Mouse (Mus musculus): ENCODE measurements around the gene Iqgap1.
A peak's percentile ranks its signal among the peaks of the same experiment; 100 is the strongest.

The Iqgap1 gene

GRCm38 (mm10) chr7:80825843-80826403 is at the start of gene Iqgap1:
Iqgap1 (minus strand) TSS chr7:80825974.
- no peak for DNase-seq (ENCODE audit: low spot score)

- DNase-seq (ENCODE audit: low spot score) = no peak
Measured at GRCm38 (mm10) chr7:80873631-80874030, 47.9 kb upstream of the Iqgap1 start.

- DNase-seq (ENCODE audit: low spot score) = no peak
Measured at GRCm38 (mm10) chr7:80873038-80873437, 47.3 kb upstream of the Iqgap1 start.

GRCm38 (mm10) chr7:80868686-80869085 is 42.9 kb upstream of the Iqgap1 start:
- no peak for DNase-seq (ENCODE audit: low spot score)

- no peak for DNase-seq (ENCODE audit: low spot score)
Measured at GRCm38 (mm10) chr7:80866514-80867147, 40.9 kb upstream of the Iqgap1 start.

GRCm38 (mm10) chr7:80865521-80865920 is 39.7 kb upstream of the Iqgap1 start:
- no peak for DNase-seq (ENCODE audit: low spot score)

GRCm38 (mm10) chr7:80864831-80865230 is 39.1 kb upstream of the Iqgap1 start:
- no peak for DNase-seq (ENCODE audit: low spot score)

GRCm38 (mm10) chr7:80864151-80864550 is 38.4 kb upstream of the Iqgap1 start:
- DNase-seq (ENCODE audit: low spot score) = no peak

GRCm38 (mm10) chr7:80863520-80863919 is 37.7 kb upstream of the Iqgap1 start:
- DNase-seq (ENCODE audit: low spot score) = no peak

GRCm38 (mm10) chr7:80862475-80862874 is 36.7 kb upstream of the Iqgap1 start:
- no peak for DNase-seq (ENCODE audit: low spot score)

GRCm38 (mm10) chr7:80860729-80861274 is 35.0 kb upstream of the Iqgap1 start, which contains the start of gene Zscan2:
Zscan2 (plus strand) TSS chr7:80860920.
- peak; percentile 86 for DNase-seq (ENCODE audit: low spot score)

GRCm38 (mm10) chr7:80860227-80860626 is 34.5 kb upstream of the Iqgap1 start:
- no peak for DNase-seq (ENCODE audit: low spot score)

GRCm38 (mm10) chr7:80857181-80857580 is 31.4 kb upstream of the Iqgap1 start:
- DNase-seq (ENCODE audit: low spot score) = peak; percentile 54

- DNase-seq (ENCODE audit: low spot score) = no peak
Measured at GRCm38 (mm10) chr7:80855316-80855715, 29.5 kb upstream of the Iqgap1 start.

GRCm38 (mm10) chr7:80853218-80853617 is 27.4 kb upstream of the Iqgap1 start:
- DNase-seq (ENCODE audit: low spot score) = no peak

- no peak for DNase-seq (ENCODE audit: low spot score)
Measured at GRCm38 (mm10) chr7:80850520-80850919, 24.7 kb upstream of the Iqgap1 start.

GRCm38 (mm10) chr7:80849710-80850109 is 23.9 kb upstream of the Iqgap1 start:
- no peak for DNase-seq (ENCODE audit: low spot score)

GRCm38 (mm10) chr7:80849267-80849666 is 23.5 kb upstream of the Iqgap1 start:
- no peak for DNase-seq (ENCODE audit: low spot score)

- no peak for DNase-seq (ENCODE audit: low spot score)
Measured at GRCm38 (mm10) chr7:80846709-80847108, 20.9 kb upstream of the Iqgap1 start.

- no peak for DNase-seq (ENCODE audit: low spot score)
Measured at GRCm38 (mm10) chr7:80846280-80846678, 20.5 kb upstream of the Iqgap1 start.

- DNase-seq (ENCODE audit: low spot score) = no peak
Measured at GRCm38 (mm10) chr7:80845621-80846279, 20.0 kb upstream of the Iqgap1 start.

- no peak for DNase-seq (ENCODE audit: low spot score)
Measured at GRCm38 (mm10) chr7:80844691-80845090, 18.9 kb upstream of the Iqgap1 start.
